Mouse (Mus musculus): ENCODE results near the gene Timm44. TPM values are rescaled to one million over a fixed set of nuclear protein-coding genes. Genes with fewer than 3 reads are reported as not detected.

Timm44 gene
- total and polyA plus RNA-seq, 3 experiments: 92.4 to 105 (median 92.8) TPM

DNA sequence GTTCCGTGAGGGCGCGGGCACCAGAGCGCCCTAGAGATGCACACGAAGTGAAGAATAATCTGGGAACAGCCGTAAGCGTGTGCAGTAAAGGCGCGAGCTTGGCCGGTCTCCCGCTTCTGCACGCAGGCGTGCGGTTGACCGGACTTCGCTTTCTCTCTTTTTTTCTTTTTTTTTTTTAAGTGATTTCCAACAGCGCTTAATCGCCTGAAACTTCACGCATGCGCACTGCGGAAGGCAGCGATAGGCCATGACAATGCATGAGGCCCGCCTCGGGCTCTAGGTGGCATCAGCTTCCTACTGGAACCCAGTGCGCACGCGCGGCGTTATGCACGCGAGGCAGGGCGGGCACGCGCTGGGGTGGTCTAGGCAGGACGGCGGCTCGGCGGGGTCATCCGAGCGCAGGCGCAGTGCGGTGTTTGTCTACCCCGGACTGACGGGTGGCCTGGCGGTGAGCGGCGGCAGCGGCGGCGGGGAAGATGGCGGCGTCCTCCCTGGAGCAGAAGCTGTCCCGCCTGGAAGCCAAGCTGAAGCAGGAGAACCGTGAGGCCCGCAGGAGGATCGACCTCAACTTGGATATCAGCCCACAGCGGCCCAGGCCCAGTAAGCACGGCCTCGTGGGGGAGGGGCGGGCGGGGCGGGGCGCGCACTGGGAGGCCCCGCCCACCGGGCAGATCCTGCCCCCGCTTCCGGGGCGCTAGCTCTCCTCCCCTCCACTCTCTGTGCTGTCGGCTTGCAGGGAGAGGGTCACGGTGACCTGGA is 37.1 kb downstream of the Timm44 start, which contains the start of the genes Map2k7 and Gm49320:
Map2k7 (plus strand) TSS at position 307 of the 759 bp plus-strand sequence.
Gm49320 (plus strand) TSS at position 432 of the 759 bp plus-strand sequence.
- Histone ChIP-seq H3K36me3 (ENCODE audit: control insufficient read depth, insufficient read depth, low read length) (no peaks in the 10 kb centered on the region; the same call in 1 of the 2 replicates), H3K4me1 (ENCODE audit: control insufficient read depth, insufficient read depth, low read length) (peaks cover 5% of the 10 kb centered on the region), H3K9ac (ENCODE audit: low read depth, low read length) (peak within 1 kb of the TSS; percentile 90), H3K27ac (peak within 1 kb of the TSS; percentile 85), H3K79me2 (replicated peaks; ENCODE audit: control insufficient read depth, insufficient read depth, low read length) (peaks cover 4% of the 10 kb centered on the region; the same call in 1 of the 2 replicates), H3K4me3 (peak within 1 kb of the TSS; percentile 74), H3K27me3 (ENCODE audit: control insufficient read depth, insufficient read depth, low read length) (no peaks in the 10 kb centered on the region)
- DNase-seq: peak; percentile 99 to 100
- peak; percentile 85 for TF ChIP-seq POLR2A (IDR thresholded peaks at IDR 0.05; ENCODE audit: insufficient read depth, low read depth, low read length)
- TF ChIP-seq CTCF (IDR thresholded peaks at IDR 0.05): peak; percentile 79
- TF ChIP-seq EP300 (IDR thresholded peaks at IDR 0.05; ENCODE audit: insufficient read depth, low read depth, low read length): peak; percentile 57; the same call in 1 of the 2 replicates
- intact Hi-C loops (cut with DNase I): loop anchor here (1.0 to 5.0 kb wide), 6 partner anchors 14 to 439 kb away; partner anchors contain the start of genes Cers4, Evi5l and Timm44
- under 1% methylated on average over 71 of the region's 71 CpGs for WGBS

DNA sequence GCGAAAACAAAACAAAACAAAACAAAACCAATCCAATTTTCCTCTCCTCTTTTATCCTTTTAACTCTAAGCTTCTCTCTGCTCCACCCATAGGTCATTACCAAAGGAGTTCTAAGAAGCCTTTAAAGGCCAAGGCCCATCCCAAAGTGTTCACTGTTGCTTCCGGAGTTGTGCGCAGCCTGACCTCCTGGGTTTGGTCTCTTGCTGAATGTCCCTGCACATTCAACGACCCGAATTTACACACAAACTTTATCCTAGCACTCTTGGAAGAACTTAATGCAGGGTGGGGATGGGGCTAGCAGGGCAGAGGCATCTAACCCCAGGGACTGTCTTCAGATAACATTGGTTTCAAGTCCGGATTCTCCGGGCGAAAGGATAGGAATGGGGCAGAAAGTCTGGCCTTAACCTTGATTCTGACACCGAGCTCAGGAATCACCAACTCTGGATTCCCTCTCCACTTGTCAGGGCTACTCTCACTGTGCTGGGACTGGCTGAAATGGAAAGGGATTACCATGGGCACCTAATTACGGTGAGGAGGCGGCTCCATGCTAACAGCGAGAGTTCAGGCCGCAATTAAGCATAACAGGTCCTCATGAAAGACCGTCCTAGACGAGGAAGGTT is 37.8 kb downstream of the Timm44 start:
- Histone ChIP-seq H3K79me2 (replicated peaks; ENCODE audit: control insufficient read depth, insufficient read depth, low read length) (peaks cover 4% of the 10 kb centered on the region; the same call in 1 of the 2 replicates), H3K4me3 (peak overlapping the region; percentile 74), H3K27ac (peak overlapping the region; percentile 85), H3K9ac (ENCODE audit: low read depth, low read length) (peak overlapping the region; percentile 70), H3K36me3 (ENCODE audit: control insufficient read depth, insufficient read depth, low read length) (no peaks in the 10 kb centered on the region; the same call in 1 of the 2 replicates), H3K4me1 (ENCODE audit: control insufficient read depth, insufficient read depth, low read length) (peaks cover 5% of the 10 kb centered on the region), H3K27me3 (ENCODE audit: control insufficient read depth, insufficient read depth, low read length) (no peaks in the 10 kb centered on the region)
- 15% methylated on average over 15 of the region's 15 CpGs for WGBS
- no peak for DNase-seq
- no peak for TF ChIP-seq CTCF (IDR thresholded peaks at IDR 0.05)
- TF ChIP-seq POLR2A (IDR thresholded peaks at IDR 0.05; ENCODE audit: insufficient read depth, low read depth, low read length): peak; percentile 57
- intact Hi-C loops (cut with DNase I): loop anchor here (2.0 to 5.0 kb wide), 5 partner anchors 37 to 439 kb away; partner anchors contain the start of genes Cers4, Evi5l and Timm44

- Histone ChIP-seq H3K9ac (ENCODE audit: low read depth, low read length) (no peak overlapping the region), H3K27me3 (ENCODE audit: control insufficient read depth, insufficient read depth, low read length) (peaks cover 1% of the 10 kb centered on the region; the same call in 1 of the 2 replicates), H3K4me1 (ENCODE audit: control insufficient read depth, insufficient read depth, low read length) (no peaks in the 10 kb centered on the region), H3K79me2 (replicated peaks; ENCODE audit: control insufficient read depth, insufficient read depth, low read length) (no peaks in the 10 kb centered on the region), H3K36me3 (ENCODE audit: control insufficient read depth, insufficient read depth, low read length) (no peaks in the 10 kb centered on the region), H3K4me3 (no peak overlapping the region), H3K27ac (no peak overlapping the region)
- DNase-seq: no peak
- intact Hi-C loops (cut with DNase I): no loop called here
- no peak for TF ChIP-seq POLR2A (IDR thresholded peaks at IDR 0.05; ENCODE audit: insufficient read depth, low read depth, low read length)
- no peak for TF ChIP-seq CTCF (IDR thresholded peaks at IDR 0.05)
- no peak for TF ChIP-seq EP300 (IDR thresholded peaks at IDR 0.05; ENCODE audit: insufficient read depth, low read depth, low read length)
- WGBS: 52% methylated on average over 10 of the region's 10 CpGs
Measured at GRCm38 (mm10) chr8:4230612-4231351, 44.9 kb downstream of the Timm44 start.

- H3K27ac ChIP-seq: no peak overlapping the region
- H3K4me3 ChIP-seq: no peak overlapping the region
- no peaks in the 10 kb centered on the region for H3K36me3 ChIP-seq (ENCODE audit: control insufficient read depth, insufficient read depth, low read length)
- no peak overlapping the region for H3K9ac ChIP-seq (ENCODE audit: low read depth, low read length)
- TF ChIP-seq EP300 (IDR thresholded peaks at IDR 0.05; ENCODE audit: insufficient read depth, low read depth, low read length) (no peak), POLR2A (IDR thresholded peaks at IDR 0.05; ENCODE audit: insufficient read depth, low read depth, low read length) (no peak), CTCF (IDR thresholded peaks at IDR 0.05) (no peak)
- no peaks in the 10 kb centered on the region for H3K4me1 ChIP-seq (ENCODE audit: control insufficient read depth, insufficient read depth, low read length)
- H3K79me2 ChIP-seq (replicated peaks; ENCODE audit: control insufficient read depth, insufficient read depth, low read length): no peaks in the 10 kb centered on the region
- peaks cover 1% of the 10 kb centered on the region; the same call in 1 of the 2 replicates for H3K27me3 ChIP-seq (ENCODE audit: control insufficient read depth, insufficient read depth, low read length)
- 59% methylated on average over 5 of the region's 5 CpGs for WGBS
- no peak for DNase-seq
- intact Hi-C loops (cut with DNase I): no loop called here
Measured at GRCm38 (mm10) chr8:4229784-4230183, 45.9 kb downstream of the Timm44 start.

DNA sequence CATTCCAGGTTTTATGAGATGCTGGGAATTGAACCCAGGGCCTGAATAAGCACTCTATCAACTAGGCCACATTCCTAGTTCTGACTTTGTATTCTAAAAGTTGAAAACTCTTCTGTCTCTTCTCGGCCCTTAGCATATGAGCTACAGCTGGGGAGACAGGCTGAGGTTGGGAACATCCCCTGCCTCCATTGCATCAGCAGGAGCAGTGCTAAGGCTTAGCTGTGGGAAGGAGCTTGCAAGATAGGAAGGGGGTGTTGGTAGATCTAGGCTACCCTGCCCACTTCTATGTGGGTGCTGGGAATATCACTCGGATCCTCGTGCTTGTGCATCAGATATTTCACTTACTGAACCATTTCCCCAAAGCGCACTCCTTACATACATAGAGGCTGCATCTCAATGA is 47.8 kb downstream of the Timm44 start:
- Histone ChIP-seq H3K36me3 (ENCODE audit: control insufficient read depth, insufficient read depth, low read length) (no peaks in the 10 kb centered on the region), H3K27me3 (ENCODE audit: control insufficient read depth, insufficient read depth, low read length) (peaks cover 1% of the 10 kb centered on the region; the same call in 1 of the 2 replicates), H3K4me3 (no peak overlapping the region), H3K27ac (no peak overlapping the region), H3K79me2 (replicated peaks; ENCODE audit: control insufficient read depth, insufficient read depth, low read length) (no peaks in the 10 kb centered on the region), H3K4me1 (ENCODE audit: control insufficient read depth, insufficient read depth, low read length) (no peaks in the 10 kb centered on the region), H3K9ac (ENCODE audit: low read depth, low read length) (no peak overlapping the region)
- no peak for DNase-seq
- intact Hi-C loops (cut with DNase I): no loop called here
- 83% methylated on average over 4 of the region's 4 CpGs for WGBS
- TF ChIP-seq EP300 (IDR thresholded peaks at IDR 0.05; ENCODE audit: insufficient read depth, low read depth, low read length): no peak
- no peak for TF ChIP-seq POLR2A (IDR thresholded peaks at IDR 0.05; ENCODE audit: insufficient read depth, low read depth, low read length)
- no peak for TF ChIP-seq CTCF (IDR thresholded peaks at IDR 0.05)

Measured in heart, adult 2 months (tissue).